Mouse (Mus musculus): ENCODE data around the gene Tlk2.

- no peak for TF ChIP-seq CTCF (IDR thresholded peaks at IDR 0.05; ENCODE audit: insufficient read depth, low read depth, low read length)
- TF ChIP-seq POLR2A (IDR thresholded peaks at IDR 0.05; ENCODE audit: insufficient read depth, low read depth, low read length) = no peak
These were observed 83.2 kb downstream of the Tlk2 start for GRCm38 (mm10) chr11:105261601-105262351.

Data from olfactory bulb, adult 2 months (tissue).